Mouse (Mus musculus) liver, postnatal 0 days (tissue): ENCODE results near the gene Paox.
A peak's percentile ranks its signal among the peaks of the same experiment; 100 is the strongest.

ENCODE experiments used
- CTCF ChIP-seq: sonication (generic); IDR thresholded peaks from 2 replicates; pipeline ENCODE4 v1.5.1; 2016; ENCODE audit warnings: antibody characterized with exemption, low read depth
- EP300 ChIP-seq: IDR thresholded peaks from 2 replicates; pipeline ENCODE4 v1.6.1; 2016; ENCODE audit warnings: antibody characterized with exemption, low read depth, mild to moderate bottlenecking

DNA sequence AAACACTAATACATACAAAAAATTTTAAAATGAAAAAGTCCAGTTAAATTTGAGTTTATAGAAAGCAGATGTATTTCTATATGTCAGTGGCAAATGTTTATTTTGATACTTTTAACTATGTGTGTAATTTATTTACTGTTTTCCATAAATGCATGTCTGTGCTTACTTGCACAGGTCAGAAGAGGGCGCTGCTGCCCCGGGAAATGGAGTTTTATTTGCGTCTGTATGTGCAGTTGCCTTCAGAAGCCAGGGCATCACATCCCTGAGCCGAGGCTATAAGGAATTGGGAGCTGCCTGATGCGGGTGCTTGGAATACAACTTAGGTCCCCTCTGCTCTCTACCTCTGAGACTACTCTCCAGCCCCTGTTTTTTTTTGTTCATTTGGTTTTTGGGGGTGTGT, 36.9 kb upstream of the Paox start:
- peak; percentile 88 for TF ChIP-seq CTCF
- TF ChIP-seq EP300, result no peak
